Mouse (Mus musculus): Measurements from ENCODE around the gene Cyp2d9.
A peak's percentile ranks its signal among the peaks of the same experiment; 100 is the strongest.

DNA sequence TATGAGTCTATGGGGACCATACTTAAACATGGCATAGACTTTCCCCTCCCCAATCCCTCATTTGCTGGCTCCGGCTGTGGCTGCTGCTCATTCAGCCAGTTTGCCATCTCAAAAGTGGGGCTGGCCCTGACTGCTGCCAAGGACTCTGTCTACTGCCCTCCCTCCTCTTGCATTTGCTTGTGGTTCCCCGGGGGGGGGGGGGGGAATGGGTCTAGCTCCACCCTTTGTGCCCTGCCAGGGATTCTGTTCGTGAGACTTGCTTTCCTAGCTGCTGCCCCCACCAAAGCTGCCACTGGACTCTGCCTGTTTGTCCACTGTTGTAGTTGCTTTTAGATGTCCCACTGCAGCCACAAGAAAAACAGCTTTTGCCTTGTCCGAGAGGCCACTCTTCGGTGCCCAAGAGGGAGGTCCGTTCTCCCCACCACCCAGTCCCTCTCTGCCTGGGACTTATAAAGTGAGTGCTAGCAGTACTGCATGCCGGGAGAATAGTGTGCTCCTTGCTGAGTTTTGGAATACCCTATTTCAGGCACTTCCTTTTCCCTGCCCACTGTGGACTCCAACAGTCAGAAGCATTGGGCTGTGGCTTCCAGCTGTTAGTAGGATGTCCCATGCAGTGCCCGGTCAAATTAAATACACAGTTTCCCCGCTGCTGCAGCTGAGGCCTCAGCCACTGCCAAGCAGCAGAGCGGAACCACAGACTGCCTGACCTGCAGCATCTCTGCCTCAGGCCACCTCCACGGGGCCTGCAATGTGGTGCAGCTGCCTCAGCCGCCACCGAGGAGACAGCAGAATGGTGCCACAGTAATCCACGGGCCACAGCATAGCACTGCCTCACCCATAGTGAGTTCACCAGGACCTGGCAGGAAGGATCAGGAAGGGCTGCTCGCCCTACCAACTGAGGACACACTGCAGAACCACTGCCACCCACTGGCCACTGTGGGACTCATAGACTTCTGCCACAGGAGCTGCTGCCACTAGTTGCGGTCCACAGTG is 16.1 kb upstream of the Cyp2d9 start:
- TF ChIP-seq CTCF (IDR thresholded peaks at IDR 0.05; ENCODE audit: borderline replicate concordance, extremely low read depth, insufficient read depth, insufficient read length) = peak; percentile 74
- TF ChIP-seq POLR2A (IDR thresholded peaks at IDR 0.05; ENCODE audit: borderline replicate concordance, extremely low read depth, insufficient read depth, insufficient read length, poor library complexity, severe bottlenecking) = no peak
